Mouse (Mus musculus) stomach, postnatal 0 days (tissue): ENCODE measurements around the gene Hist1h2ad.

Experiments used
- CTCF ChIP-seq: IDR thresholded peaks from 2 replicates; pipeline ENCODE4 v1.5.1; 2016; ENCODE audit warnings: antibody characterized with exemption, low read depth, mild to moderate bottlenecking, moderate library complexity
- EP300 ChIP-seq: optimal IDR thresholded peaks from 2 replicates; pipeline ENCODE3; 2016; ENCODE audit warnings: antibody characterized with exemption

- no peak for TF ChIP-seq CTCF
- no peak for TF ChIP-seq EP300
These were observed 9.3 kb downstream of the Hist1h2ad start for GRCm38 (mm10) chr13:23583387-23584068.
